Comparison of ENCODE assay signal across 28 mouse cellular contexts in genomic region chr12:76048672-76049071, GRCm38 (mm10).
DNase-seq lines count a peak whose midpoint lies in the region; ATAC-seq and TF ChIP-seq lines count a peak whose summit lies in the region.
"Had no signal": no experiment of that assay in that cellular context is flagged by ENCODE, and none has a peak within 500 bp of the region (broad histone marks: within the 10 kb centered on the region; RNA-seq: fewer than 3 reads in every experiment).

No protein-coding gene starts in this region.

- H3K36me3 ChIP-seq in hindbrain, embryonic 15.5 days, result peaks cover 21% of the 10 kb centered on the region
- peaks cover 1% of the 10 kb centered on the region; the same call in 1 of the 2 replicates for H3K36me3 ChIP-seq in hindbrain, embryonic 11.5 days (ENCODE audit: control insufficient read depth, insufficient read depth, low read length)
- peaks cover 48% of the 10 kb centered on the region for H3K36me3 ChIP-seq in neural tube, embryonic 13.5 days
- H3K36me3 ChIP-seq in liver, postnatal 0 days (replicated peaks; ENCODE audit: insufficient read depth, low read length), result peaks cover 16% of the 10 kb centered on the region; the same call in 1 of the 2 replicates

- TF ChIP-seq EP300 in liver, postnatal 0 days (IDR thresholded peaks at IDR 0.05; ENCODE audit: low read depth), result no peak

- no peak for DNase-seq in hindbrain, embryonic 11.5 days (ENCODE audit: low spot score)
- DNase-seq in neural tube, embryonic 10.5 days (ENCODE audit: extremely low spot score, low spot score), result no peak
- DNase-seq in R1 (ENCODE audit: low read depth, low spot score), result peak; percentile 22
- DNase-seq in layer of hippocampus, adult 9-11 months, result no peak
- no peak for DNase-seq in liver, postnatal 0 days
- DNase-seq: adrenal gland, postnatal 36 days; cerebellum, adult 18-20 months; gastrocnemius, adult 2 months; gastrocnemius, postnatal 36 days; heart, adult 18-20 months; heart, postnatal 4 days; kidney, adult 2 months; kidney, postnatal 36 days; left cerebral cortex, postnatal 4 days; lung, adult 18-20 months; lung, postnatal 4 days; right cerebral cortex, postnatal 4 days; thymus, adult 18-20 months; thymus, postnatal 25 days had no signal

- no peak for ATAC-seq in hindbrain, embryonic 15.5 days (ENCODE audit: low FRiP score, low read depth)
- ATAC-seq in hindbrain, embryonic 11.5 days (ENCODE audit: low FRiP score), result no peak
- no peak for ATAC-seq in neural tube, embryonic 13.5 days (ENCODE audit: low read depth)
- no peak for ATAC-seq in liver, postnatal 0 days
- ATAC-seq: forebrain, embryonic 15.5 days; liver, embryonic 12.5 days; lung, postnatal 0 days had no signal

- 73% methylated on average over 8 of the region's 8 CpGs for WGBS in hindbrain, embryonic 15.5 days
- WGBS in hindbrain, embryonic 11.5 days, result 88% methylated on average over 8 of the region's 8 CpGs
- WGBS in neural tube, embryonic 13.5 days, result 77% methylated on average over 8 of the region's 8 CpGs
- 78% methylated on average over 8 of the region's 8 CpGs for WGBS in liver, postnatal 0 days (ENCODE audit: insufficient replicate concordance)

- no peak for TF ChIP-seq CTCF in liver, postnatal 0 days (IDR thresholded peaks at IDR 0.05; ENCODE audit: low read depth)

- no peaks in the 10 kb centered on the region for H3K27me3 ChIP-seq in hindbrain, embryonic 15.5 days
- H3K27me3 ChIP-seq in hindbrain, embryonic 11.5 days (ENCODE audit: control insufficient read depth, insufficient read depth, low read length), result no peaks in the 10 kb centered on the region
- no peaks in the 10 kb centered on the region for H3K27me3 ChIP-seq in neural tube, embryonic 13.5 days
- H3K27me3 ChIP-seq in liver, postnatal 0 days (ENCODE audit: insufficient read depth, low read length), result no peaks in the 10 kb centered on the region
- H3K27me3 ChIP-seq: CH12.LX; forebrain, embryonic 15.5 days; heart, embryonic 12.5 days; liver, embryonic 12.5 days had no signal

- no peaks in the 10 kb centered on the region for H3K9me3 ChIP-seq in hindbrain, embryonic 15.5 days
- no peaks in the 10 kb centered on the region for H3K9me3 ChIP-seq in hindbrain, embryonic 11.5 days (ENCODE audit: control insufficient read depth, low read length)
- no peaks in the 10 kb centered on the region for H3K9me3 ChIP-seq in neural tube, embryonic 13.5 days
- no peaks in the 10 kb centered on the region for H3K9me3 ChIP-seq in liver, postnatal 0 days (ENCODE audit: low read length)
- H3K9me3 ChIP-seq: forebrain, embryonic 15.5 days; heart, embryonic 12.5 days; liver, embryonic 12.5 days had no signal

- H3K9ac ChIP-seq in hindbrain, embryonic 15.5 days, result no peak overlapping the region
- H3K9ac ChIP-seq in hindbrain, embryonic 11.5 days (ENCODE audit: low read depth, low read length), result no peak overlapping the region
- no peak overlapping the region for H3K9ac ChIP-seq in neural tube, embryonic 13.5 days
- H3K9ac ChIP-seq in liver, postnatal 0 days (replicated peaks), result no peak overlapping the region
- H3K9ac ChIP-seq: forebrain, embryonic 15.5 days; heart, embryonic 12.5 days; liver, embryonic 12.5 days had no signal

- H3K4me2 ChIP-seq in hindbrain, embryonic 15.5 days, result no peak overlapping the region; the same call in 1 of the 2 replicates
- H3K4me2 ChIP-seq in hindbrain, embryonic 11.5 days (replicated peaks; ENCODE audit: low read depth, low read length), result no peak overlapping the region
- H3K4me2 ChIP-seq in neural tube, embryonic 13.5 days, result peak overlapping the region; percentile 10; the same call in 1 of the 2 replicates
- no peak overlapping the region for H3K4me2 ChIP-seq in liver, postnatal 0 days (ENCODE audit: low read depth, low read length)
- H3K4me2 ChIP-seq: forebrain, embryonic 15.5 days; heart, embryonic 12.5 days; liver, embryonic 12.5 days had no signal

- 0 out of 2 replicates have a peak overlapping the region, but pooled peaks have one; percentile 46 for H3K27ac ChIP-seq in hindbrain, embryonic 15.5 days (replicated peaks)
- no peak overlapping the region for H3K27ac ChIP-seq in hindbrain, embryonic 11.5 days (ENCODE audit: low read depth, low read length)
- H3K27ac ChIP-seq in neural tube, embryonic 13.5 days (replicated peaks), result peak overlapping the region; percentile 10; the same call in 1 of the 2 replicates
- H3K27ac ChIP-seq in liver, postnatal 0 days (ENCODE audit: low read depth), result no peak overlapping the region
- H3K27ac ChIP-seq: forebrain, embryonic 15.5 days; gastrocnemius, adult 2 months; layer of hippocampus, adult 2 months; liver, embryonic 12.5 days; stomach, postnatal 0 days had no signal

- H3K4me1 ChIP-seq in hindbrain, embryonic 15.5 days (replicated peaks), result no peaks in the 10 kb centered on the region
- H3K4me1 ChIP-seq in hindbrain, embryonic 11.5 days (replicated peaks; ENCODE audit: control insufficient read depth, insufficient read depth, low read length), result no peaks in the 10 kb centered on the region
- 0 out of 2 replicates have a peak, but pooled peaks cover 3% of the 10 kb centered on the region for H3K4me1 ChIP-seq in neural tube, embryonic 13.5 days (replicated peaks)
- H3K4me1 ChIP-seq in liver, postnatal 0 days (ENCODE audit: insufficient read depth), result no peaks in the 10 kb centered on the region
- H3K4me1 ChIP-seq: forebrain, embryonic 15.5 days; liver, embryonic 12.5 days had no signal

- no peak overlapping the region for H3K4me3 ChIP-seq in hindbrain, embryonic 15.5 days
- H3K4me3 ChIP-seq in hindbrain, embryonic 11.5 days (ENCODE audit: low read depth, low read length), result no peak overlapping the region
- no peak overlapping the region for H3K4me3 ChIP-seq in neural tube, embryonic 13.5 days
- H3K4me3 ChIP-seq in liver, postnatal 0 days (ENCODE audit: low read depth, low read length), result no peak overlapping the region
- H3K4me3 ChIP-seq: forebrain, embryonic 15.5 days; gastrocnemius, adult 2 months; heart, embryonic 12.5 days; layer of hippocampus, adult 2 months; liver, embryonic 12.5 days had no signal

Comparison
In these comparisons a context has a peak if more than half of its experiments do, and no peak if none do; other contexts are left out.
1. H3K27ac ChIP-seq: peak in hindbrain, embryonic 15.5 days (single experiment) and neural tube, embryonic 13.5 days (single experiment); none in hindbrain, embryonic 11.5 days (single experiment) and liver, postnatal 0 days (single experiment).